Mouse (Mus musculus) ovary, adult 2 months (tissue): Measurements from ENCODE around the gene Phldb3. TPM values are rescaled to one million over a fixed set of nuclear protein-coding genes. Genes with fewer than 3 reads are reported as not detected.

Experiments
- polyA plus RNA-seq: library from polyadenylated mRNA; depleted of rRNA; stranded (reverse); fragments of >200 nt; gene quantifications from 2 replicates; pipeline ENCODE4 v1.2.3, GENCODE M21; 2012; rRNA removed

Gene Phldb3
- polyA plus RNA-seq: 2.6 and 3.5 TPM in 2 replicates

GRCm38 (mm10) chr7:24610144-24610878 lies at the start of gene Phldb3:
Phldb3 (plus strand) TSS chr7:24610763.

DNA sequence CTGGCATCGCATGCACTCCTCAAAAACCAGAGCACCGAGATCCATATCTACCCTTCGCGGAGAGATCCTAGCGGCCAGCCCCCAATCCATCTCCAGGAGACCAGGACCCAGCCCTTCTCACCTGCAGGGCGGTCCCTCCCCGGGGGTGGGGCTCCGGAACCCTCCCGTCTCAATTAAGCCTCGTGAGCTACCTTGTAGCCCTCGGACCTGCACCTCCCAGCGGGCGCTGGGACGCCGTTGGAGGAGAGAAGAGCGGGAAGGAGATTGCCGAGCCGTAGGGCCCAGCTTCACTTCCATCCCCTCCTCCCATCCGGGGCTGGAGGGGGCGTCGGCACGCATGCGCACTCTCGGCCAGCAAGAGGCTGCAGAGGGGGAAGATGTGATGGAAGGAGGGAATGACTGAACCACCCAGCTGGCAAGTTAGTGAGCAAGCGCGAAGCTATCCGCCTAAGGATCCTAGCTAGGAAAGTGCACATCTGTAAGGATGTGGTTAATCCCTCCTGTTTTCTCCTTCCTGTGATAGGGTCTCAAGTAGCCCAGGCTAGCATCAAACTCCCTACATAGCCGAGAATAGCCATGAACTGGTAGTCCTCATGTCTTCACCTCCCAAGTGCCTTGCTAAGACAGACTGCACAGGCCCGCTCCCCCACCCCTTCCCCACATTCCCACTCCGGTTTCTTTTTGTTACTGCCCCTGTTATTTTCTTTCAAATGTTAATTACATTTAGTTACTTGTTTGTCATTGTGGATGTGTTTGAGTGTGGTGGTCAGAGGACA lies 23.0 kb upstream of the Phldb3 start, which contains the start of the genes Ethe1 and Zfp575:
TSS of gene Ethe1 (plus strand) at position 214 of the 776 bp plus-strand sequence.
TSS of gene Zfp575 (minus strand) at position 312 of the 776 bp plus-strand sequence.

DNA sequence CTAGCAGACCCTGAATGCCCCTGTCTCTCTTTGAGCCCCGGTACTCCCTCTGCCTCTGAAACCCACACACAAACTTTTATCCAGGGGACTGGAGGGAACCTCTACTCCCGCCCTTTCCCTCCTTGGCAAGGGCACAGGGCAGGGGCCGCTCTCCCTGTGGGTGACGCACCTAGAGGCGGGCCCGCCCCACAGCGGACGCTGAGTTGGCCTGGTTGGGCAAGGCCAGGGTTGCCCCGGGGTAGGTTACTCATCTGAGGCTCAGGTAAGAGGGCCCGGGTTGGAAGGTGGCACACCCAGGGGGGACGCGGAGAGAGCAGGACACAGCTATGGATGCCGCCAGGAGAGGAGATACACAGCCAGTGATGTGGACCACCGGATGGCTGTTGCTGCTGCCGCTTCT lies 25.7 kb downstream of the Phldb3 start, which contains the start of gene Lypd3:
TSS of gene Lypd3 (plus strand) at position 287 of the 400 bp plus-strand sequence.

GRCm38 (mm10) chr7:24676575-24676974 lies 66.0 kb downstream of the Phldb3 start, which contains the start of gene Tex101:
Tex101 (minus strand) TSS chr7:24676675.

Other genes with a start within 250 kb of the Phldb3 start
- gene Kcnn4, start 240.5 kb upstream of the Phldb3 start, polyA plus RNA-seq: 26.2 and 26.4 TPM in 2 replicates
- 57.8 and 74.7 TPM in 2 replicates for gene Smg9, start 211.1 kb upstream of the Phldb3 start, polyA plus RNA-seq
- 0.09 and 0.11 TPM in 2 replicates for gene Irgc1, start 158.5 kb upstream of the Phldb3 start, polyA plus RNA-seq
- gene Plaur, start 148.3 kb upstream of the Phldb3 start, polyA plus RNA-seq: 14.4 and 15.2 TPM in 2 replicates
- 39.2 and 47.2 TPM in 2 replicates for gene Cadm4, start 128.7 kb upstream of the Phldb3 start, polyA plus RNA-seq
- 64.6 and 76.6 TPM in 2 replicates for gene Zfp428, start 103.8 kb upstream of the Phldb3 start, polyA plus RNA-seq
- gene AC161166.1, start 98.3 kb upstream of the Phldb3 start, polyA plus RNA-seq: not detected in 2 replicates
- gene Irgq, start 80.1 kb upstream of the Phldb3 start, polyA plus RNA-seq: 21.1 and 23.3 TPM in 2 replicates
- gene Pinlyp, start 64.6 kb upstream of the Phldb3 start, polyA plus RNA-seq: 7.3 and 9.0 TPM in 2 replicates
- 68.3 and 73.5 TPM in 2 replicates for gene Xrcc1, start 64.5 kb upstream of the Phldb3 start, polyA plus RNA-seq
- 29.5 and 37.1 TPM in 2 replicates for gene Ethe1, start 23.2 kb upstream of the Phldb3 start, polyA plus RNA-seq
- gene Zfp575, start 23.1 kb upstream of the Phldb3 start, polyA plus RNA-seq: 0.87 and 0.89 TPM in 2 replicates
- 3.0 and 3.6 TPM in 2 replicates for gene Lypd3, start 25.8 kb downstream of the Phldb3 start, polyA plus RNA-seq
- gene Tex101, start 65.9 kb downstream of the Phldb3 start, polyA plus RNA-seq: not detected in 2 replicates
- not detected in 2 replicates for gene BC049730, start 98.5 kb downstream of the Phldb3 start, polyA plus RNA-seq
- gene Gm4763, start 116.1 kb downstream of the Phldb3 start, polyA plus RNA-seq: not detected in 2 replicates
- gene Cd177, start 149.5 kb downstream of the Phldb3 start, polyA plus RNA-seq: 3.6 and 5.0 TPM in 2 replicates
- gene Ceacam10, start 166.4 kb downstream of the Phldb3 start, polyA plus RNA-seq: 0.25 and 0.35 TPM in 2 replicates